Mouse (Mus musculus) forebrain, embryonic 13.5 days (tissue): Measurements from ENCODE around the gene Ebf4. TPM values are rescaled to one million over a fixed set of nuclear protein-coding genes. Genes with fewer than 3 reads are reported as not detected.
"Not testable (repeated sequence)": the region's sequence is repeated elsewhere in the genome, so short reads cannot be mapped to it uniquely, and the experiment has no call there.

Experiments
- ATAC-seq: fragments of 200-750 bp; cut with Nextera tagmentation; 2 replicates; pipeline ENCODE4 v1.8.0; 2017
- H3K27ac ChIP-seq: fragments of 300-500 bp; sonication (generic); 2 replicates; pipeline ENCODE4 v1.5.1; 2015; ENCODE audit warnings: inconsistent platforms, mild to moderate bottlenecking, moderate library complexity
- H3K27me3 ChIP-seq: fragments of 300-500 bp; sonication (generic); 2 replicates; pipeline ENCODE4 v1.6.1; 2015; ENCODE audit warnings: mild to moderate bottlenecking, inconsistent platforms
- H3K36me3 ChIP-seq: fragments of 300-500 bp; sonication (generic); 2 replicates; pipeline ENCODE4 v1.6.1; 2015; ENCODE audit warnings: mild to moderate bottlenecking, inconsistent platforms; ENCODE audit not compliant: poor library complexity, severe bottlenecking
- H3K4me1 ChIP-seq: fragments of 300-500 bp; sonication (generic); 2 replicates; pipeline ENCODE4 v1.6.1; 2015; ENCODE audit warnings: inconsistent platforms
- H3K4me2 ChIP-seq: fragments of 300-500 bp; sonication (generic); 2 replicates; pipeline ENCODE4 v1.6.1; 2015; ENCODE audit warnings: inconsistent platforms, mild to moderate bottlenecking, moderate library complexity
- H3K4me3 ChIP-seq: fragments of 300-500 bp; sonication (generic); 2 replicates; pipeline ENCODE4 v1.5.1; 2015; ENCODE audit warnings: mild to moderate bottlenecking, inconsistent platforms
- H3K9ac ChIP-seq: fragments of 300-500 bp; sonication (generic); 2 replicates; pipeline ENCODE4 v1.6.1; 2015; ENCODE audit warnings: mild to moderate bottlenecking, inconsistent platforms
- H3K9me3 ChIP-seq: fragments of 300-500 bp; sonication (generic); replicated peaks from 2 replicates; pipeline ENCODE4 v1.6.1; 2016; ENCODE audit warnings: inconsistent platforms
- WGBS: fragments of 180-500 bp; shearing (Covaris S2); methylation state at CpG from one replicate; pipeline ENCODE4 v1.1.7; 2015; 5-methylcytosine and 5-hydroxymethylcytosine counted together
- polyA plus RNA-seq: library from polyadenylated mRNA; unstranded; fragments of >200 nt; fragmentation: Nextera tagmentation; extraction: Ambion mirVana; gene quantifications from 2 replicates; pipeline ENCODE4 v1.2.1, GENCODE M21; 2015

Ebf4 gene
- polyA plus RNA-seq, 1 experiment from 2014 or later, result 2.6 TPM

DNA sequence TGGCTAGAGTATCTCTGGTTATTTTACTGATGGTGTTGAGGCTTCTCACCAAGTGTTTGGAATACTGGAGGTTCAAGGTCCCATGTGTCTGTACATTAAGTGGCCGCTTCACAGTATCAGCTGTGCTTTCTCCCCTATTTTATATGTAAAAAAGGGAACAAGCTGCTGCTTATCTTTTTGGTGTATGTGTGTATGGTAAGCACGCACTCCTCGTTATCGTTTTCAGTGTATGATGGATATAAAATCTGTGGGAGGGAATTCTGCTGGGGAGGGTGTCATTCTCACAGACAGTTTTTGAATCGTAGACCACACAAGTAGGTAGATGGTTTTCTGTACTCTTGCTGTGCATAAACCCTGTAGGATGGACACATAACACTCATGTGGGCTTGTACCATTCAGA, 62.6 kb downstream of the Ebf4 start:
- no peak overlapping the region for H3K4me3 ChIP-seq
- peaks cover 45% of the 10 kb centered on the region for H3K4me1 ChIP-seq
- ATAC-seq, result no peak
- no peak overlapping the region for H3K9ac ChIP-seq
- H3K27ac ChIP-seq, result no peak overlapping the region
- 90% methylated on average over 5 of the region's 5 CpGs for WGBS
- H3K4me2 ChIP-seq, result no peak overlapping the region
- H3K9me3 ChIP-seq, result no peaks in the 10 kb centered on the region
- peaks cover 32% of the 10 kb centered on the region for H3K27me3 ChIP-seq
- no peaks in the 10 kb centered on the region for H3K36me3 ChIP-seq

DNA sequence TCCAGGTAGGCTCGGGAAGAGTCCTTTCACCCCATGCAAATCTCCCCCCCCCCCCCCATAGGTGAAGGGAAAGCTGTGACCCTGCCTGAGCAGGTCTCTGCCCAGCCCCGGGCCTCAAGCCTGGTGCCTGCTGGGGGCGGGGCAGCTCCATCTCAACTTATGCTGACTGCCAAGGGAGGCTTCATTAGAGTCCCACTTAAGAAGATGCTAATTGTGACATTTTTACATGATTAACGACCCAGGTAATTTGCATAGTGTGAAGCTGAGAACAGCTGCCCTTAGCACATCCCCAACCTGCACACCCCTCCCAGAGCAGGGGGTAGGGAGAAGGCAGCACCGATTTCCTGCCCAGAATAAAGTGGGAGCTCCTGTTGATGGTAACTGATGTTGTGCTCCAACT, 63.9 kb downstream of the Ebf4 start:
- Histone ChIP-seq H3K36me3 (no peaks in the 10 kb centered on the region), H3K4me3 (no peak overlapping the region), H3K4me1 (peaks cover 34% of the 10 kb centered on the region), H3K4me2 (no peak overlapping the region), H3K9ac (no peak overlapping the region), H3K27me3 (peaks cover 45% of the 10 kb centered on the region), H3K27ac (no peak overlapping the region; the same call in 1 of the 2 replicates), H3K9me3 (no peaks in the 10 kb centered on the region)
- WGBS, result 16% methylated on average over 5 of the region's 5 CpGs
- peak; percentile 75 for ATAC-seq

DNA sequence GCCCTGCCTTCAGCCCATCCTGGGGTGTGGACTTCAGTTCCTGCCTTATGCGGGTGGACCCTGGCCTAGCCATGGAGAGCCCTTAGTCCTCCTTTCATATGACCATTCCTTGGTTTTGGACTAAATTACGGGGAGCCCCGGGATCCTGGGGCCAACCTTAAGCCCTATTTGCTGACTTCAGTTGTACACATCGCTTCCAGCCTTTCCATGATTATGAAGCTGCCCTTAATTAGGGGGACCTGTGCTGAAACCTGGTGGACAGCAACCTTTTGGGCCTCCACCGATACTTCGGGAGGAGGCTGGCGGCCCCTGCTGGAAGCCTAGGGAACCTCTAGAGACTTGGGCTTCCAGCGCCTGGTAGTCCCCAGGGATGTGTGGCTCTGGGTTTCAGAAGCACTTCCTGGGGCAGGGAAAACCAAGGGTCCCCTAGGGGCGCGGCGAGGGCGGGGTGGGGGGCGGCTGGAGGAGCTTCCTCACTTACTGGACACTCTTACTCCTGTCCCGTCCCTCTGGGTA, 67.6 kb downstream of the Ebf4 start:
- H3K4me1 ChIP-seq, result peaks cover 36% of the 10 kb centered on the region
- H3K9ac ChIP-seq, result peak overlapping the region; percentile 21; the same call in 1 of the 2 replicates
- H3K27me3 ChIP-seq, result peaks cover 65% of the 10 kb centered on the region
- peak; percentile 66; the same call in 1 of the 2 replicates for ATAC-seq
- peak overlapping the region; percentile 4; the same call in 1 of the 2 replicates for H3K4me3 ChIP-seq
- no peak overlapping the region for H3K27ac ChIP-seq
- no peaks in the 10 kb centered on the region for H3K9me3 ChIP-seq
- H3K4me2 ChIP-seq, result peak overlapping the region; percentile 24
- H3K36me3 ChIP-seq, result no peaks in the 10 kb centered on the region
- WGBS, result 1% methylated on average over 14 of the region's 14 CpGs

DNA sequence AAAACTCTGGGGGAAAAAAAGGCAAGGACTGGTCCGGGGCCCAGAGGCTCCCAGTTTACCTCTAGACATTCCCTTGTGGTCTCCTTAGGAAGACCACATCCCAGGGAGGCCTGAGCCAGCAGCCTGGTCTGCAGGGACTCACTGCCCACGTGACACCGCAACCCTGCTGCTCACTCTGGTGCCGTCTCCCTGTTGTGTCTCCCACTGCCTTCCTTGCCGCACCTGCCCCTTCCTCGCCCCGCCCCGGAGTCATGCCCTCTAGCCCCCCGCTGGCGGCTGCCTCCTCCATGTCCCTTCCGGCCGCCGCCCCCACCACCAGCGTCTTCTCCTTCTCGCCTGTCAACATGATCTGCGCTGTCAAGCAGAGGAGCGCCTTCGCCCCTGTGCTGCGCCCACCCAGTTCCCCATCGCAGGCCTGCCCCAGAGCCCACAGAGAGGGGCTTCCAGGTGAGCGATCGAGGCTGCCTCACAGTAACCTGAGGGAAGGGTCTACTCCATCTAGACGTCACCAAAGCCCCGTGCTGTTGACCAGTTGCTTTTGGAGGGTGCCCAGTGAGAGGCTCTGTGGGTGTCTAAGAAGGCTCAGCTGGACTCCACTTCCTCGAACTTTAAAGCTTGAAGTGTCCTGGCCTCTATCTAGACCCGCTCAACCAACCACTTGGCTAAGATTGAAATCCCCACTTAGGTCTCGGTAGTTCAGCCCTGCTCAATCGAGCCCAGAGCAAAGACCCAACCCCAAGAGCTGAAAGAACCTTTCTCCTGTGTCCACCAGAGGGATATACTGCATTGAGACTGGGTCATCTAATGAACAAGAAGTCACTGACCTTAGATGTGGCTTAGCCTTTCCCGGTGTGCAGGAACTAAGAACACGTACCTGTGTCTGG, 70.5 kb downstream of the Ebf4 start:
- WGBS, result 8% methylated on average over 27 of the region's 30 CpGs
- H3K36me3 ChIP-seq, result no peaks in the 10 kb centered on the region
- H3K4me2 ChIP-seq, result peak overlapping the region; percentile 54
- no peak overlapping the region for H3K27ac ChIP-seq
- H3K9ac ChIP-seq, result peak overlapping the region; percentile 41; the same call in 1 of the 2 replicates
- H3K27me3 ChIP-seq, result peaks cover 54% of the 10 kb centered on the region
- no peaks in the 10 kb centered on the region for H3K9me3 ChIP-seq
- ATAC-seq, result 0 out of 2 replicates have a peak, but pooled peaks have one; percentile 10
- peaks cover 20% of the 10 kb centered on the region for H3K4me1 ChIP-seq
- peak overlapping the region; percentile 30 for H3K4me3 ChIP-seq

DNA sequence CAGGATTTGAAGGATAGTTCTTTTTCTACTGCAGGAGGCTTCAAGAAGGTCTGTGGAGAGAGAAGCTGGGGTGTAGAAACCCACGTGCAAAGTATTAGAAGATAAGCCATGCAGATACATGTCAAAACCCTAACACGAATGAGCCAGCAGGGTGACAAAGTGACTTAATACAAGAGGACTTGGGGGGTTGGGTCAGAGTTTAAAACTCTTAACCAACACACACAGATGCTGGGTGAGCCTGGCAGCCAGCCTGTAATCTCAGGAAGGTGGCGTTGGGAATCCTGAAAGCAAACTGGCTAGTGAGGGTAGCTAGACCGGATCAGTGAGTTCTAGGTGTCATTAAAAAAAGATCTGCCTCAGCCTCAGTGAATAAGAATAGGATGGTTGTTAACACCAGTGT, 72.4 kb downstream of the Ebf4 start:
- Histone ChIP-seq H3K4me1 (peaks cover 9% of the 10 kb centered on the region), H3K4me3 (no peak overlapping the region), H3K27me3 (peaks cover 35% of the 10 kb centered on the region), H3K9ac (no peak overlapping the region), H3K27ac (no peak overlapping the region), H3K9me3 (no peaks in the 10 kb centered on the region), H3K36me3 (no peaks in the 10 kb centered on the region), H3K4me2 (no peak overlapping the region)
- WGBS, result 64% methylated on average over 4 of the region's 4 CpGs
- ATAC-seq, result no peak

DNA sequence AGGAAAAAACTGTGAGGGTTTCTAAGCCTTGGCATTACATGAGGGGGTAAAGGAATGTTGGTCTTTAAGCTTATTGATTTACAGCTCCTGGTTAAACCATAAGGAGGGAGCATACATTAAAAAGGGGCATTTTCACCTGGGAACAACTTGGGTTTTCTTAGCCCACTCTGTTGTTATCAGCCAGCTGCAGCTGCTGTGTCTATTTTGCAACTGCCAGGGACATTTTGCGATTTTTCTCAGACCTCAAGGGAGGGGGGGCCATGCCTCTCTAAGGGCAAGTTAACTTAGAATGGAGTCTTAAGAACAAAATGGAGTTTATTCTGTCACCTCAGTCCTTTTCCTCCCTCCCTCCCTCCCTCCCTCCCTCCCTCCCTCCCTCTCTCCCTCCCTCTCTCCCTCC, 78.1 kb downstream of the Ebf4 start:
- not testable (repeated sequence) for H3K36me3 ChIP-seq, H3K9me3 ChIP-seq, ATAC-seq, H3K27ac ChIP-seq, H3K27me3 ChIP-seq, H3K4me1 ChIP-seq, H3K4me2 ChIP-seq, H3K4me3 ChIP-seq, H3K9ac ChIP-seq
- WGBS, result 62% methylated on average over 1 of the region's 1 CpGs

DNA sequence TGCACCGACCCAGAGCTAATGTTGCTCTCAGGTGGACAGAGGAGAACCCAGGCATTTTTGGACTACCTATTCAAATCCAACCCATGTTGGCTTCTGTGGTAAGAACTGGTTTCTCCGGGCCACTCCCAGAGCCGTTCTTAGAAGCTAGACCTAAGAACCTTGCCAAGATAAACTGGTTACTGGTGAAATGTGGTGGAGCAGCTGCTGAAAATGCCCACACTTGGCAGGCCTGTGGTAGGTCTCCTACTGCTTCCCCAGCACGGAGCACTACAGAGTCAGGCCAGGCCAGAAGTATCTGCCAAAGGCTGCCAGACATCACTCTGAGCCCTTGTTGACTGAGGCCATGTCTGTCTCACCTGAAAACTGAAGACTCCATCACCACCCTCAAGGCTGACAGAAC, 80.0 kb downstream of the Ebf4 start:
- H3K36me3 ChIP-seq, result no peaks in the 10 kb centered on the region
- 88% methylated on average over 4 of the region's 4 CpGs for WGBS
- H3K27me3 ChIP-seq, result no peaks in the 10 kb centered on the region
- no peak overlapping the region for H3K9ac ChIP-seq
- H3K4me2 ChIP-seq, result no peak overlapping the region
- H3K4me1 ChIP-seq, result no peaks in the 10 kb centered on the region
- H3K9me3 ChIP-seq, result no peaks in the 10 kb centered on the region
- ATAC-seq, result no peak
- no peak overlapping the region for H3K4me3 ChIP-seq
- no peak overlapping the region for H3K27ac ChIP-seq

DNA sequence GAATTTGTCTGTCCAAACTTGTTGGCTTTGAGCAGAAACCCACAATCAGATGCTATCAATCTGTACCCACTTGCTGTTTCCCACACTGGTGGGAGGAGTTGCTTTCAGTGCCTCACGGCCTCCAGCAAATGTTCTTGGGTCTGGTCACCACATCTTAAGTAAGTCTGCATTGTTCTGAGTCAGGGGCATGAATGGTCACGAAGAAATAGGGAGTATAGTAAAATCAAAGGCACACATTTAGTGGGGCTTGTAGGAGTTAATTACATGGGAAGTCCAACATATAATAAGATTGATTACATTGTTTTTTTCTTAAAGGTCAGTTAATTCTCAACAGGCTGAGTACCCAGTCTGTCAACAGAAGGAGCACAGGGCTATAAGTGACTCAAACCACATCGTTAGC, 88.2 kb downstream of the Ebf4 start:
- Histone ChIP-seq H3K4me1 (no peaks in the 10 kb centered on the region), H3K9me3 (no peaks in the 10 kb centered on the region), H3K27ac (no peak overlapping the region), H3K9ac (no peak overlapping the region), H3K27me3 (no peaks in the 10 kb centered on the region), H3K4me2 (no peak overlapping the region), H3K36me3 (no peaks in the 10 kb centered on the region), H3K4me3 (no peak overlapping the region)
- no peak for ATAC-seq
- 28% methylated on average over 3 of the region's 3 CpGs for WGBS

DNA sequence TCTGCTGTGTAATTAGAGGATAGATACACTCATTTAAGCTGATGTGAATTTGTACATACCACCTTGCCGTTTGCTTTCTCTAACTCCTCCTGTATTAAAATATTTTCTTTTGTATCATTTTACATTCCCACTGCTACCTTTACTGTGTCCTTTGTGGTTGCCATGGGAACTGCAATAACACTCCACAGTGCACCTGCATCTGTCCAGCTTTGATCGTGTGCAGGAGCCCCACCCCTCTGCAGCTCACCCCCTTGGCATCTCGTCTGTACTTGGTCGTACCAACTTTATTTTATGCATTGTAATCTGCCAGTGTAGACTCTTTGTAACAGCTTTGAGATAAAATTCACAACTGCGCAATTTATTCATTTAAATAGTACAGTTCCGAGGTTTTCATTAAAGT, 88.9 kb downstream of the Ebf4 start:
- H3K4me1 ChIP-seq, result no peaks in the 10 kb centered on the region
- WGBS, result 64% methylated on average over 6 of the region's 6 CpGs

DNA sequence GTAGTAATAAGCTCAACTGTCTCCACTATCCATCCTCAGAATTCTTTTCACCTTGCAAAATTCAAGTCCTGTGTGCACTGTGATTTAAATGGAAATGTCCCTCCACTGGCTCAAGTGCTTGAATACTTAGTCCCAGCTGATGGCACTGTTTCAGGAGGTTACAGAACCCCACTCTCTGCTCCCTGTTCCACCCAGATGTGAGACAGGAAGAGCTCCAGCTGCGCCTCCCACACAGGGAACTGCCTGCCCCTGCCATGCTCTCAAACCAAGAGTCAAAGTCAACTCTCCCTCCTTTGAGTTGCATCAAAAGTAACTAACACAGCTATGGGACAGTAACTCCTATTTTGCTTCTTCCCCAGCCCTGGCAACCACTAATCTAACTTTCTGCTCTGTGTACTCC, 91.2 kb downstream of the Ebf4 start:
- H3K4me1 ChIP-seq, result no peaks in the 10 kb centered on the region
- no peak for ATAC-seq
- no peak overlapping the region for H3K9ac ChIP-seq
- no peak overlapping the region for H3K4me2 ChIP-seq
- 0 out of 2 replicates have a peak, but pooled peaks cover 5% of the 10 kb centered on the region for H3K36me3 ChIP-seq
- no peaks in the 10 kb centered on the region for H3K27me3 ChIP-seq
- H3K9me3 ChIP-seq, result no peaks in the 10 kb centered on the region
- WGBS, result 83% methylated on average over 1 of the region's 1 CpGs
- no peak overlapping the region for H3K27ac ChIP-seq
- no peak overlapping the region for H3K4me3 ChIP-seq

More for the DNA sequence above, 88.9 kb downstream of the Ebf4 start:
- Histone ChIP-seq H3K27me3 (no peaks in the 10 kb centered on the region), H3K9ac (no peak overlapping the region), H3K27ac (no peak overlapping the region), H3K4me3 (no peak overlapping the region), H3K4me2 (no peak overlapping the region), H3K36me3 (no peaks in the 10 kb centered on the region), H3K9me3 (no peaks in the 10 kb centered on the region)
- ATAC-seq, result no peak

DNA sequence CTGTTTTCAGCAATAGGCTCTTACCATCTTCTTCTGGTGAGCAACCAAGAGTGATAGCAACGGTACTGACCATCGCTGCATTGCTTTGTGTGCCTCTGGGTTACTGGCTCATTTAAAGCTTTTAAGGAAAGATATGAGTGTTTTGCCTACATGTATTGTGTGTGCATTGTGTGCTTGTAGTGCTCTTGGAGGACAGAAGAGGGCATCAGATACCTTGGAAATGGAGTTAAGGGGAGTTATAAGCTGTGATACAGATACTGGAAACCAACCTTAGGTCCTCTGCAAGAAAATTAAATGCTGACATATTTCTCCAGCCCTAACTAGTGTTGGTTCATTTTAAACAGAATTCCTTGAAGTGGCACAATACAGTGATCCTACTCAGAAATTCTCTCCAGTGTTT, 93.8 kb downstream of the Ebf4 start:
- Histone ChIP-seq H3K9ac (no peak overlapping the region), H3K4me2 (no peak overlapping the region), H3K4me3 (no peak overlapping the region), H3K9me3 (no peaks in the 10 kb centered on the region), H3K36me3 (peaks cover 14% of the 10 kb centered on the region), H3K27ac (no peak overlapping the region), H3K4me1 (no peaks in the 10 kb centered on the region), H3K27me3 (no peaks in the 10 kb centered on the region)
- ATAC-seq, result no peak
- 69% methylated on average over 2 of the region's 2 CpGs for WGBS

DNA sequence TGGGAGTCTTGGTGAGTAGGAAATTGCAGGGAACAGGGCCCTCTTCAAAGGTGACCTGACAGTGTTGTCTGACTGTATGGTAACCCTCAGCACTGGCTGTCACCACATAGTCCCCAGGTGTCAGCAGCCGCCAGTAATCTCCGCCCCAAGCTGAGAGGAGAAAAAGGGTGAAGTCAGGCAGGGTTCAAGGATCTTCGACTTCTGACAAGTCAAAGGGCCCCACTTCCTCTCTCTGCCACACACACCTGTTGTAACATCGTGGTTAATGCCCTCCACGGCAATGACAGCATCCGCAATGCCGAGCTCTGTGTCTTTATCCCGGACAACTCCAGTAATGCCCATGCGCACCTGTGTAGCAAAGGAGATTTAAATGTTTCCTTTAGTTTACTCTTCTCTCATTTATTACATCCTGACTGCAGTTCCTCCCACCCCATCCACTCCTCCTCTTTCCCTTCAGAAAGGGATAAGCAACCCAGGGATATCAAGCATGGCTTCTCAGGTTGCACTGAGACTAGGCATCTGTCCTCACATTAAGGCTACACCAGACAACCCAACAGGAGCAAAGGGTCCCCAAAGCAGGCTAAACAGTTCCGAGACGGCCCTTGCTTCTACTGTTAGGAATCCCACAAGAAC, 96.1 kb downstream of the Ebf4 start:
- H3K9ac ChIP-seq, result no peak overlapping the region
- H3K27me3 ChIP-seq, result no peaks in the 10 kb centered on the region
- H3K4me2 ChIP-seq, result no peak overlapping the region
- ATAC-seq, result no peak
- H3K36me3 ChIP-seq, result peaks cover 19% of the 10 kb centered on the region
- H3K27ac ChIP-seq, result no peak overlapping the region
- H3K4me3 ChIP-seq, result no peak overlapping the region
- no peaks in the 10 kb centered on the region for H3K4me1 ChIP-seq
- H3K9me3 ChIP-seq, result no peaks in the 10 kb centered on the region
- 87% methylated on average over 11 of the region's 11 CpGs for WGBS
